Mouse (Mus musculus) midbrain, embryonic 16.5 days (tissue): ENCODE data around the gene Gm10065. TPM values are rescaled to one million over a fixed set of nuclear protein-coding genes. Genes with fewer than 3 reads are reported as not detected.
"Not testable (repeated sequence)": the region's sequence is repeated elsewhere in the genome, so short reads cannot be mapped to it uniquely, and the experiment has no call there.

ENCODE experiments used
- ATAC-seq: fragments of 200-750 bp; cut with Nextera tagmentation; 2 replicates; pipeline ENCODE4 v1.8.0; 2017; ENCODE audit warnings: moderate TSS enrichment
- H3K27ac ChIP-seq: fragments of 300-500 bp; sonication (generic); 2 replicates; pipeline ENCODE4 v1.5.1; 2014; ENCODE audit warnings: mild to moderate bottlenecking, low read length, mixed read lengths
- H3K27me3 ChIP-seq: fragments of 300-500 bp; sonication (generic); 2 replicates; pipeline ENCODE4 v1.6.1; 2014; ENCODE audit warnings: low read depth, low read length, mixed read lengths; ENCODE audit not compliant: control insufficient read depth, insufficient read depth
- H3K36me3 ChIP-seq: fragments of 300-500 bp; sonication (generic); 2 replicates; pipeline ENCODE4 v1.6.1; 2014; ENCODE audit warnings: mild to moderate bottlenecking, low read length, moderate library complexity, mixed read lengths; ENCODE audit not compliant: control insufficient read depth, insufficient read depth
- H3K4me1 ChIP-seq: fragments of 300-500 bp; sonication (generic); 2 replicates; pipeline ENCODE4 v1.6.1; 2014; ENCODE audit warnings: mild to moderate bottlenecking, low read length, mixed read lengths; ENCODE audit not compliant: control insufficient read depth, insufficient read depth
- H3K4me2 ChIP-seq: fragments of 300-500 bp; sonication (generic); 2 replicates; pipeline ENCODE4 v1.6.1; 2014; ENCODE audit warnings: mild to moderate bottlenecking, low read length, mixed read lengths
- H3K4me3 ChIP-seq: fragments of 300-500 bp; sonication (generic); 2 replicates; pipeline ENCODE4 v1.5.1; 2014; ENCODE audit warnings: low read depth, mild to moderate bottlenecking, low read length, moderate library complexity, mixed read lengths
- H3K9ac ChIP-seq: fragments of 300-500 bp; sonication (generic); 2 replicates; pipeline ENCODE4 v1.6.1; 2014; ENCODE audit warnings: low read depth, low read length, mixed read lengths
- H3K9me3 ChIP-seq: fragments of 300-500 bp; sonication (generic); replicated peaks from 2 replicates; pipeline ENCODE4 v1.6.1; 2014; ENCODE audit warnings: mild to moderate bottlenecking, low read length, mixed read lengths; ENCODE audit not compliant: control insufficient read depth, poor library complexity, severe bottlenecking
- WGBS: fragments of 180-500 bp; shearing (Covaris S2); extraction: QIAGEN DNeasy Blood & Tissue Kit; methylation state at CpG from one replicate; pipeline ENCODE4 v1.1.7; 2014; 5-methylcytosine and 5-hydroxymethylcytosine counted together
- polyA plus RNA-seq: library from polyadenylated mRNA; unstranded; fragments of >200 nt; fragmentation: Nextera tagmentation; extraction: Ambion mirVana; gene quantifications from 2 replicates; pipeline ENCODE4 v1.2.1, GENCODE M21; 2015

The Gm10065 gene
- polyA plus RNA-seq, 1 experiment from 2014 or later: not detected

- WGBS: under 1% methylated on average over 54 of the region's 54 CpGs
Observed at GRCm38 (mm10) chr13:21468061-21469019, 10.9 kb downstream of the Gm10065 start, which contains the start of gene Nkapl. Gene Nkapl (minus strand): TSS chr13:21468509.

GRCm38 (mm10) chr13:21467336-21467735 is 11.9 kb downstream of the Gm10065 start:
- H3K27me3 ChIP-seq: peaks cover 5% of the 10 kb centered on the region; the same call in 1 of the 2 replicates
- H3K27ac ChIP-seq: no peak overlapping the region
- H3K9ac ChIP-seq: no peak overlapping the region
- no peak overlapping the region for H3K4me2 ChIP-seq
- peaks cover 5% of the 10 kb centered on the region; the same call in 1 of the 2 replicates for H3K4me1 ChIP-seq
- H3K9me3 ChIP-seq: no peaks in the 10 kb centered on the region
- no peaks in the 10 kb centered on the region for H3K36me3 ChIP-seq
- WGBS: 88% methylated on average over 10 of the region's 10 CpGs
- no peak overlapping the region for H3K4me3 ChIP-seq
- ATAC-seq: no peak

More at GRCm38 (mm10) chr13:21468061-21469019, 10.9 kb downstream of the Gm10065 start, which contains the start of gene Nkapl:
- Histone ChIP-seq H3K4me2 (peak within 1 kb of the TSS; percentile 89), H3K4me1 (peaks cover 5% of the 10 kb centered on the region; the same call in 1 of the 2 replicates), H3K27ac (peak within 1 kb of the TSS; percentile 76), H3K4me3 (peak within 1 kb of the TSS; percentile 54), H3K9me3 (no peaks in the 10 kb centered on the region), H3K27me3 (peaks cover 5% of the 10 kb centered on the region; the same call in 1 of the 2 replicates), H3K36me3 (no peaks in the 10 kb centered on the region), H3K9ac (peak within 1 kb of the TSS; percentile 86)
- peak; percentile 100 for ATAC-seq

GRCm38 (mm10) chr13:21462516-21462915 is 16.7 kb downstream of the Gm10065 start:
- not testable (repeated sequence) for H3K27ac ChIP-seq, H3K36me3 ChIP-seq, H3K4me1 ChIP-seq, H3K4me2 ChIP-seq, H3K9me3 ChIP-seq, H3K9ac ChIP-seq, ATAC-seq, H3K27me3 ChIP-seq, H3K4me3 ChIP-seq
- 60% methylated on average over 9 of the region's 9 CpGs for whole genome bisulfite sequencing

- no peaks in the 10 kb centered on the region for H3K9me3 ChIP-seq
Observed at GRCm38 (mm10) chr13:21456347-21456746, 22.9 kb downstream of the Gm10065 start.

GRCm38 (mm10) chr13:21454133-21454532 is 25.1 kb downstream of the Gm10065 start:
- no peak overlapping the region; the same call in 1 of the 2 replicates for H3K4me2 ChIP-seq
- peaks cover 6% of the 10 kb centered on the region; the same call in 1 of the 2 replicates for H3K27me3 ChIP-seq
- no peak overlapping the region for H3K27ac ChIP-seq
- WGBS: 87% methylated on average over 3 of the region's 3 CpGs
- H3K9ac ChIP-seq: no peak overlapping the region
- H3K9me3 ChIP-seq: no peaks in the 10 kb centered on the region
- no peaks in the 10 kb centered on the region for H3K36me3 ChIP-seq
- peaks cover 15% of the 10 kb centered on the region for H3K4me1 ChIP-seq
- no peak overlapping the region for H3K4me3 ChIP-seq
- ATAC-seq: no peak

More at GRCm38 (mm10) chr13:21456347-21456746, 22.9 kb downstream of the Gm10065 start:
- Histone ChIP-seq H3K4me2 (no peak overlapping the region), H3K27me3 (peaks cover 6% of the 10 kb centered on the region; the same call in 1 of the 2 replicates), H3K36me3 (no peaks in the 10 kb centered on the region), H3K4me1 (peaks cover 15% of the 10 kb centered on the region), H3K9ac (no peak overlapping the region), H3K4me3 (no peak overlapping the region), H3K27ac (no peak overlapping the region)
- 4% methylated on average over 4 of the region's 4 CpGs for WGBS
- ATAC-seq: no peak

GRCm38 (mm10) chr13:21453449-21453848 is 25.8 kb downstream of the Gm10065 start, which contains the start of gene Zscan26:
Gene Zscan26 (minus strand): TSS chr13:21453730.
- H3K9ac ChIP-seq: peak within 1 kb of the TSS; percentile 77
- H3K36me3 ChIP-seq: 0 out of 2 replicates have a peak, but pooled peaks cover 2% of the 10 kb centered on the region
- peaks cover 6% of the 10 kb centered on the region; the same call in 1 of the 2 replicates for H3K27me3 ChIP-seq
- peaks cover 15% of the 10 kb centered on the region for H3K4me1 ChIP-seq
- no peaks in the 10 kb centered on the region for H3K9me3 ChIP-seq
- H3K4me2 ChIP-seq: peak within 1 kb of the TSS; percentile 73
- ATAC-seq: peak; percentile 96
- H3K4me3 ChIP-seq: peak within 1 kb of the TSS; percentile 76
- H3K27ac ChIP-seq: peak within 1 kb of the TSS; percentile 71
- WGBS: under 1% methylated on average over 23 of the region's 23 CpGs

- Histone ChIP-seq H3K4me3 (peak overlapping the region; percentile 76), H3K9me3 (no peaks in the 10 kb centered on the region), H3K27ac (peak overlapping the region; percentile 71), H3K4me2 (peak overlapping the region; percentile 73), H3K27me3 (peaks cover 6% of the 10 kb centered on the region; the same call in 1 of the 2 replicates), H3K9ac (peak overlapping the region; percentile 77), H3K36me3 (0 out of 2 replicates have a peak, but pooled peaks cover 2% of the 10 kb centered on the region), H3K4me1 (peaks cover 15% of the 10 kb centered on the region)
- under 1% methylated on average over 13 of the region's 13 CpGs for WGBS
- peak; percentile 46 for ATAC-seq
Observed at GRCm38 (mm10) chr13:21453042-21453441, 26.2 kb downstream of the Gm10065 start.

- Histone ChIP-seq H3K9me3 (no peaks in the 10 kb centered on the region), H3K27ac (no peak overlapping the region), H3K4me1 (peaks cover 12% of the 10 kb centered on the region), H3K27me3 (no peaks in the 10 kb centered on the region), H3K9ac (no peak overlapping the region), H3K4me2 (no peak overlapping the region), H3K4me3 (no peak overlapping the region), H3K36me3 (peaks cover 24% of the 10 kb centered on the region)
- 85% methylated on average over 16 of the region's 16 CpGs for WGBS
- no peak for ATAC-seq
Observed at GRCm38 (mm10) chr13:21447856-21448614, 31.2 kb downstream of the Gm10065 start.
